Mouse (Mus musculus): ENCODE results near the gene Htr3b. TPM values are rescaled to one million over a fixed set of nuclear protein-coding genes. Genes with fewer than 3 reads are reported as not detected.
A peak's percentile ranks its signal among the peaks of the same experiment; 100 is the strongest.
"Not testable (repeated sequence)": the region's sequence is repeated elsewhere in the genome, so short reads cannot be mapped to it uniquely, and the experiment has no call there.

The Htr3b gene
- polyA plus RNA-seq (2015; fragmentation: Nextera tagmentation; extraction: Ambion mirVana) = 0.08 and 0.28 TPM in 2 replicates

- peaks cover 11% of the 10 kb centered on the region; the same call in 1 of the 2 replicates for H3K4me1 ChIP-seq
- 60% methylated on average over 7 of the region's 7 CpGs for WGBS
- no peaks in the 10 kb centered on the region for H3K9me3 ChIP-seq
- H3K9ac ChIP-seq = no peak within 1 kb of the TSS
- peaks cover 7% of the 10 kb centered on the region for H3K27me3 ChIP-seq
- no peak within 1 kb of the TSS for H3K4me2 ChIP-seq
- no peak within 1 kb of the TSS for H3K4me3 ChIP-seq
- ATAC-seq (ENCODE audit: insufficient number of reproducible peaks, insufficient read depth, low FRiP score, low TSS enrichment, low read depth) = no peak
- H3K36me3 ChIP-seq = no peaks in the 10 kb centered on the region
- no peak within 1 kb of the TSS for H3K27ac ChIP-seq
These were observed at the start of gene Htr3b for GRCm38 (mm10) chr9:48964587-48965040. Gene Htr3b, minus strand, starts transcription at chr9:48964990.

GRCm38 (mm10) chr9:48999256-48999655 is 34.5 kb upstream of the Htr3b start:
- no peak overlapping the region for H3K4me2 ChIP-seq
- no peak for ATAC-seq (ENCODE audit: insufficient number of reproducible peaks, insufficient read depth, low FRiP score, low TSS enrichment, low read depth)
- WGBS = 73% methylated on average over 6 of the region's 6 CpGs
- H3K27ac ChIP-seq = no peak overlapping the region
- no peak overlapping the region for H3K4me3 ChIP-seq
- H3K27me3 ChIP-seq = no peaks in the 10 kb centered on the region
- no peaks in the 10 kb centered on the region for H3K4me1 ChIP-seq
- H3K9me3 ChIP-seq = no peaks in the 10 kb centered on the region
- H3K9ac ChIP-seq = no peak overlapping the region
- peaks cover 29% of the 10 kb centered on the region for H3K36me3 ChIP-seq

- no peaks in the 10 kb centered on the region for H3K4me1 ChIP-seq
- H3K9ac ChIP-seq = no peak overlapping the region
- H3K4me2 ChIP-seq = no peak overlapping the region
- no peak overlapping the region for H3K4me3 ChIP-seq
- no peak overlapping the region for H3K27ac ChIP-seq
- no peaks in the 10 kb centered on the region for H3K27me3 ChIP-seq
- H3K36me3 ChIP-seq = peaks cover 16% of the 10 kb centered on the region
- no peaks in the 10 kb centered on the region for H3K9me3 ChIP-seq
- no peak for ATAC-seq (ENCODE audit: insufficient number of reproducible peaks, insufficient read depth, low FRiP score, low TSS enrichment, low read depth)
- 100% methylated on average over 1 of the region's 1 CpGs for WGBS
These were observed 30.9 kb upstream of the Htr3b start for GRCm38 (mm10) chr9:48995735-48996134.

GRCm38 (mm10) chr9:48994779-48995178 is 30.0 kb upstream of the Htr3b start:
- H3K27me3 ChIP-seq = no peaks in the 10 kb centered on the region
- no peak overlapping the region for H3K4me2 ChIP-seq
- H3K4me3 ChIP-seq = no peak overlapping the region
- 94% methylated on average over 7 of the region's 7 CpGs for WGBS
- ATAC-seq (ENCODE audit: insufficient number of reproducible peaks, insufficient read depth, low FRiP score, low TSS enrichment, low read depth) = no peak
- no peaks in the 10 kb centered on the region for H3K4me1 ChIP-seq
- no peaks in the 10 kb centered on the region for H3K9me3 ChIP-seq
- no peak overlapping the region for H3K27ac ChIP-seq
- H3K9ac ChIP-seq = no peak overlapping the region
- H3K36me3 ChIP-seq = peaks cover 10% of the 10 kb centered on the region

- ATAC-seq (ENCODE audit: insufficient number of reproducible peaks, insufficient read depth, low FRiP score, low TSS enrichment, low read depth) = no peak
- Histone ChIP-seq H3K4me1 (peaks cover 17% of the 10 kb centered on the region), H3K27me3 (no peaks in the 10 kb centered on the region), H3K9me3 (no peaks in the 10 kb centered on the region), H3K27ac (no peak overlapping the region), H3K9ac (no peak overlapping the region), H3K4me2 (no peak overlapping the region), H3K4me3 (no peak overlapping the region), H3K36me3 (peaks cover 10% of the 10 kb centered on the region; the same call in 1 of the 2 replicates)
- 64% methylated on average over 5 of the region's 5 CpGs for WGBS
These were observed 26.9 kb upstream of the Htr3b start for GRCm38 (mm10) chr9:48991671-48992070.

- no peak for ATAC-seq (ENCODE audit: insufficient number of reproducible peaks, insufficient read depth, low FRiP score, low TSS enrichment, low read depth)
These were observed 22.7 kb upstream of the Htr3b start for GRCm38 (mm10) chr9:48987201-48988101.

GRCm38 (mm10) chr9:48986616-48987141 is 21.9 kb upstream of the Htr3b start:
- no peak overlapping the region for H3K27ac ChIP-seq
- peak overlapping the region; percentile 49; the same call in 1 of the 2 replicates for H3K9ac ChIP-seq
- H3K4me3 ChIP-seq = peak overlapping the region; percentile 20
- H3K4me1 ChIP-seq = peaks cover 26% of the 10 kb centered on the region
- ATAC-seq (ENCODE audit: insufficient number of reproducible peaks, insufficient read depth, low FRiP score, low TSS enrichment, low read depth) = no peak
- no peaks in the 10 kb centered on the region for H3K9me3 ChIP-seq
- H3K36me3 ChIP-seq = no peaks in the 10 kb centered on the region
- H3K27me3 ChIP-seq = no peaks in the 10 kb centered on the region
- 19% methylated on average over 7 of the region's 7 CpGs for WGBS
- peak overlapping the region; percentile 74 for H3K4me2 ChIP-seq

More at GRCm38 (mm10) chr9:48987201-48988101, 22.7 kb upstream of the Htr3b start:
- Histone ChIP-seq H3K4me1 (peaks cover 26% of the 10 kb centered on the region), H3K27me3 (no peaks in the 10 kb centered on the region), H3K9me3 (no peaks in the 10 kb centered on the region), H3K4me3 (peak overlapping the region; percentile 20), H3K9ac (peak overlapping the region; percentile 49), H3K36me3 (no peaks in the 10 kb centered on the region), H3K27ac (no peak overlapping the region), H3K4me2 (peak overlapping the region; percentile 74)
- 28% methylated on average over 12 of the region's 12 CpGs for WGBS

GRCm38 (mm10) chr9:48985708-48986088 is 20.9 kb upstream of the Htr3b start:
- Histone ChIP-seq H3K4me3 (peak overlapping the region; percentile 79), H3K36me3 (no peaks in the 10 kb centered on the region), H3K4me2 (peak overlapping the region; percentile 74), H3K9ac (peak overlapping the region; percentile 87), H3K27me3 (no peaks in the 10 kb centered on the region), H3K9me3 (no peaks in the 10 kb centered on the region), H3K27ac (peak overlapping the region; percentile 62; the same call in 1 of the 2 replicates), H3K4me1 (peaks cover 26% of the 10 kb centered on the region)
- 1% methylated on average over 20 of the region's 20 CpGs for WGBS
- ATAC-seq (ENCODE audit: insufficient number of reproducible peaks, insufficient read depth, low FRiP score, low TSS enrichment, low read depth) = no peak

GRCm38 (mm10) chr9:48984845-48985707 is 20.3 kb upstream of the Htr3b start, which contains the start of gene Usp28:
Gene Usp28, plus strand, starts transcription at chr9:48985375.
- WGBS = under 1% methylated on average over 82 of the region's 94 CpGs
- no peaks in the 10 kb centered on the region for H3K36me3 ChIP-seq
- H3K9ac ChIP-seq = peak within 1 kb of the TSS; percentile 87
- H3K27me3 ChIP-seq = no peaks in the 10 kb centered on the region
- H3K4me3 ChIP-seq = peak within 1 kb of the TSS; percentile 79
- no peaks in the 10 kb centered on the region for H3K9me3 ChIP-seq
- H3K4me1 ChIP-seq = peaks cover 26% of the 10 kb centered on the region
- peak within 1 kb of the TSS; percentile 88 for H3K27ac ChIP-seq
- peak; percentile 91 for ATAC-seq (ENCODE audit: insufficient number of reproducible peaks, insufficient read depth, low FRiP score, low TSS enrichment, low read depth)
- H3K4me2 ChIP-seq = peak within 1 kb of the TSS; percentile 74

GRCm38 (mm10) chr9:48984320-48984844 is 19.6 kb upstream of the Htr3b start:
- peak overlapping the region; percentile 74 for H3K4me2 ChIP-seq
- H3K36me3 ChIP-seq = no peaks in the 10 kb centered on the region
- peak overlapping the region; percentile 88 for H3K27ac ChIP-seq
- 32% methylated on average over 8 of the region's 8 CpGs for WGBS
- peak overlapping the region; percentile 72 for H3K9ac ChIP-seq
- peaks cover 26% of the 10 kb centered on the region for H3K4me1 ChIP-seq
- H3K27me3 ChIP-seq = no peaks in the 10 kb centered on the region
- H3K4me3 ChIP-seq = peak overlapping the region; percentile 79
- ATAC-seq (ENCODE audit: insufficient number of reproducible peaks, insufficient read depth, low FRiP score, low TSS enrichment, low read depth) = no peak
- no peaks in the 10 kb centered on the region for H3K9me3 ChIP-seq

GRCm38 (mm10) chr9:48983801-48984200 is 19.0 kb upstream of the Htr3b start:
- H3K9me3 ChIP-seq; H3K9ac ChIP-seq; H3K36me3 ChIP-seq; H3K4me3 ChIP-seq; H3K27me3 ChIP-seq; H3K27ac ChIP-seq; ATAC-seq (ENCODE audit: insufficient number of reproducible peaks, insufficient read depth, low FRiP score, low TSS enrichment, low read depth): not testable (repeated sequence)
- Histone ChIP-seq H3K4me2 (peak overlapping the region; percentile 74; the same call in 1 of the 2 replicates), H3K4me1 (peaks cover 25% of the 10 kb centered on the region)
- WGBS = 97% methylated on average over 6 of the region's 6 CpGs
